Mouse (Mus musculus) G1E (cell line): ENCODE measurements around the gene Emc10.

Experiments used
- CTCF ChIP-seq: IDR thresholded peaks from 2 replicates; pipeline ENCODE4 v1.5.1; 2012; ENCODE audit warnings: low read depth, low read length, inconsistent platforms, mixed read lengths
- GATA1 ChIP-seq: IDR thresholded peaks from 2 replicates; pipeline ENCODE4 v1.6.1; 2012; ENCODE audit warnings: borderline replicate concordance, low read length, inconsistent platforms, mixed read lengths

- TF ChIP-seq CTCF: no peak
- no peak for TF ChIP-seq GATA1
Measured at GRCm38 (mm10) chr7:44472961-44473646, 23.2 kb downstream of the Emc10 start.
